Mouse (Mus musculus) brain, adult 2 months (tissue): ENCODE results near the gene Ube2g1.
A peak's percentile ranks its signal among the peaks of the same experiment; 100 is the strongest.
"Not testable (repeated sequence)": the region's sequence is repeated elsewhere in the genome, so short reads cannot be mapped to it uniquely, and the experiment has no call there.

Experiments used
- DNase-seq: peaks from one replicate; pipeline ENCODE4 v3.0.0; 2011; ENCODE audit warnings: low read depth, low spot score

Gene Ube2g1

DNA sequence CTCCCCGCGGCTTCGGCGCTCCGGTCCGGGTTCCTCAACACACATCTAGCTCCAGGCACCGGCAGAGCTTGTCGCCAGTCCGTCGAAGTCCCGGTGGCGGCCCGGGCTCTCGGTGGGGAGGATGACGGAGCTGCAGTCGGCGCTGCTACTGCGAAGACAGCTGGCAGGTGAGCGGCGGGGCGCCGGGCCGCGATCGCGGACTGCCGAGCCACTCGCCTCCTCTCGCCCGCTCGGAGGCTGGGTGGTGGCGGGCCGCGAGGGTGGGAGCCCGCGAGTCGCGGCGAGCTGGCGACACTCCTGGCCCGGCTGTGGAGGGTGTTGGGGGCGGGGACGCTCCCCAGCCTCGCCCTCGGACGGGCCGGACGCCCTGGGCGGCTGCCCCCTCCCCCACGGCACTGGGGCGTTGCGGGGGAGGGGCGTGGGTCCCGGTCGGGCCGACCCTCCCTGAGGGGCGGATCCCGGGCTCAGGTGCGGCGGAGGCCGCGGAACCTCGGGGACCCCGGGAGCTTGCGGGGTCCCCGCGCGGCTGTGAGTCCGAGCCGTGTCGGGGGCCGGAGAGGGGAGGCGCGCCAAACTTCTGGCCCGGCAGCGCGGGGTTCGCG lies 487 bp downstream of the Ube2g1 start:
- DNase-seq: peak; percentile 45

DNA sequence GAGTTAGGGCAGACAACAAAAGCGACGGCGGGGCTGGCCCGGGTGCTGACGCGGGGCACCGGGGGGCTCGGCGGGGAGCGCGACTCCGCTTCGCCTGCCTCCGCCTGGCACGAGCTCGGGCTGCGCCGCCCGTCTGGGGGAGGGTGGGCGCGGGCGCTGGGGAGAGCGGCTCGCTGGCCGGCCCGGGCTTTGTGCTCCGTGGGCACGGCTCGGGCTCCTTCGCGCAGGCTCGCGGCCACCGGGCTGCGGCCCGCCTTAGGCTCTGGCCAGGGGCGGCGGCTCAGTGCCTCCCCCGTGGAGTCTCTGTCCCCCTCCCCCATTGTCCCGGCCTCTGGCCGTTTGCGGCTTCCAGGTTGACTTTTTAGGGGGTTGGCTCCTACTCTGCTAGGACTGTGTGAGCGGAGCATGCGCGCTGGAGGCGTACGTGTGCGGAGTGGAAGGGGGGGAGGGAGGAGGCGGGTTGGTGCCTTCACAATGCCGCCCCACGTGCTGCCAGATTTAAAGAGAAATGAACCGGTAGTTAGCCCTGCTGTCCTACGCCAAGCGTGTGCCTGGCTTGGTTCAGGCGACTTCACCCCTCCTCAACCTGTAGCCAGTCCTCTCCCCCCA lies 1.1 kb downstream of the Ube2g1 start:
- peak; percentile 98 for DNase-seq

GRCm38 (mm10) chr11:72609242-72609641 lies 2.2 kb downstream of the Ube2g1 start:
- no peak for DNase-seq

- not testable (repeated sequence) for DNase-seq
These were observed 7.3 kb downstream of the Ube2g1 start for GRCm38 (mm10) chr11:72614336-72614735.

DNA sequence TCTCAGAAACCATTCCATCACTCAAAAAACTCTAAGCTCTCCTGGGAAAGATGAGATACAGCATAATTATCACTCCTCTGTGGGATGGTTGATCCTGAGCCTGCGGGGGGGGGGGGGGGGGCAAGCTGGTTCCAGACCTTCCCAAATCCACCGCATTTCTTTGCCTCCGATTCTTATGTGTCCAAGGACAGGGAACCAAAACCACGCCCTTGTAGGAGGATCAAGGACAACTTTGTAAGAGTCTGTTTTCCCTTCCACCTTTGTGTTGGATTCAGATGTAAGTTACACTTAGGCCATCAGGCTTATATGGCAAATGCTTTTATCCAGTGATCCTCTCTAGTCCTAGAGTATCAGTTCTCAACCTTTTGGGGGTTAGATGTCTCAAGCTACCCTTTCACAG lies 8.8 kb downstream of the Ube2g1 start:
- DNase-seq: no peak

GRCm38 (mm10) chr11:72618476-72618875 lies 11.4 kb downstream of the Ube2g1 start:
- DNase-seq: no peak

DNA sequence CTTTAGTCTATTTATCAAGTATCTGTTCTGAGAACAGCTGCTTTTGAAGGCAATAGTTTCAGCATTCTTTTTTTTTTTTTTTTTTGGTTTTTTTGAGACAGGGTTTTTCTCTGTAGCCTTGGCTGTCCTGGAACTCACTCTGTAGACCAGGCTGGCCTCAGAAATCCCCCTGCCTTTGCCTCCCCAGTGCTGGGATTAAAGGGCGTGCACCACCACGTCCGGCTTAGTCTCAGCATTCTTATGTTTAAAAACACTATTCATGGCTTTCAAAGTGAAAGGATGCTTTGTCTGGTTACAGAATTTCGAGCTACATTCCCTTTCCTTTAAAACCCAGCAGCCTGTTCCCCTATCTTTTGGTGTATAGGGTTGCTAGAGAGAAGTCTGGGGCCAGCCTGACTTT lies 35.6 kb downstream of the Ube2g1 start:
- DNase-seq: peak; percentile 10

DNA sequence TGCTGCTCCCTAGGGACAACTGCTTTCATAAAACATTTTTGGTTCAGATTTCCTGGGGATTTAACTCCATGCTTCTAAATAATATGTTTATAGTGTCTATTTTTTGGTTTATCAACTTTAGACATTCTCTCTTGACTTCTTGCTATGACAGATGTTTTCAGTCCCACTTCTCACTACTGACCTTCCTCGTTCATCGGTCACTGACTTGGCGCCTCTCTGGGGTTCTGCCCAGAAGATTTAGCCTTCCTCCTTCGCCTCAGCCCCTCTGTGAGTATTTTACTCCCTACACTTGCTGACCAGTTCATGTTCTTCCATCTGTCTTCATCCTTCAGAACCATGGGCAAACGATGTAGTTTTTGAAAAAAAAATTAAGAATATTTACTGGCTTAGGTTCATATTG lies 38.3 kb downstream of the Ube2g1 start:
- no peak for DNase-seq

DNA sequence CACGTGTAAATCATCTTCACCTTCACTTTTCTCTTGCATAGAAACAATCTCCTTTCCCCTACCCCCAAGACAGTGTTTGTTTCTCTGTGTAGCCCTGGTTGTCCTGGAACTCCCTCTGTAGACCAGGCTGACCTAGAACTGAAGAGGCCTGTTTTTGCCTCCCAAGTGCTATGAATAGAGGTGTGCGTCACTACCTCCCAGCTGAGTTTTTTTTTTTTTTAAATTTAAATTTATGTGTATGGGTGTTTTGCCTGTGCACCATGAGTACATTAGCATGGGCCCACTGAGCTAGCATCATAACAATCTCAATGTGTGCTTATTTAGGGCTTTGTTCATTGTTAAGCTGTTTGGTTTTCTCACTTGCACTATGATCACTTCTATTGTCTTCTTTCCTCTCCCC lies 43.3 kb downstream of the Ube2g1 start:
- peak; percentile 30 for DNase-seq

DNA sequence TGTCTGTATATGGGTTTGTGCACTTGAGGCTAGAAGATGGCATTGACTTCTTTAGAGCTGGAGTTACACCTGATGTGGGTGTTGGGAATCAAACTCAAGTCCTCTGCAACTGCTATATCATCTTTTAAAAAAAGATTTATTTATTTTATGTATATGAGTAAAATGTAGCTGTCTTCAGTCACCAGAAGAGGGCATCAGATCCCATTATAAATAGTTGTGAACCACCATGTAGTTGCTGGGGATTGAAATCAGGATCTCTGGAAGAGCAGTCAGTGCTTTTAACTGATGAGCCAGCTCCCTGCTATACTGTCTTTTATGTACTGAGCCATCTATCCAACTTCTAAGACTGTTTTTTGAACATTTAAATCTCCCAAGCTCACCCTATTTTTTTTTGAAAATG lies 52.8 kb downstream of the Ube2g1 start:
- DNase-seq: peak; percentile 9

- DNase-seq: no peak
These were observed 53.3 kb downstream of the Ube2g1 start for GRCm38 (mm10) chr11:72660359-72660758.

- no peak for DNase-seq
These were observed 57.6 kb downstream of the Ube2g1 start for GRCm38 (mm10) chr11:72664641-72665040.

DNA sequence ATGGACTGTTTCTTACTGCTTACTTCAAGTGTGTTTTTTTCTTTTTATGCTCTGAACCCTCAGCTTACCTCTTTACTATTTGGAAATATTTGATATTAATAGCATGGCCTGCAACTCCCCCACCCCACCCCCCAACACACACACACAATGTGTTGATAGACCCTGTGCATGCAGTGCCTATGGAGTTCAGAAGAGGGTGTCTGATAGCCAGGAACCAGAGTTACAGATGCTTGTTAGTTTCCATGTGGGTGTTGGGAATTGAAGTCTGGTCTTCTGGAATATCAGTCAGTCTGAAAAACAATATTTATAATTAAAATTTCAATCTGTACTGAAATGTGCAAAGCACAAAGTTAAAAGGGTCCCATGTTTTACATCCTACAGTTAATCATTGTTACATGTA lies 63.6 kb downstream of the Ube2g1 start:
- no peak for DNase-seq

GRCm38 (mm10) chr11:72671294-72671988 lies 64.4 kb downstream of the Ube2g1 start:
- DNase-seq: no peak

GRCm38 (mm10) chr11:72672438-72672837 lies 65.4 kb downstream of the Ube2g1 start:
- no peak for DNase-seq

DNA sequence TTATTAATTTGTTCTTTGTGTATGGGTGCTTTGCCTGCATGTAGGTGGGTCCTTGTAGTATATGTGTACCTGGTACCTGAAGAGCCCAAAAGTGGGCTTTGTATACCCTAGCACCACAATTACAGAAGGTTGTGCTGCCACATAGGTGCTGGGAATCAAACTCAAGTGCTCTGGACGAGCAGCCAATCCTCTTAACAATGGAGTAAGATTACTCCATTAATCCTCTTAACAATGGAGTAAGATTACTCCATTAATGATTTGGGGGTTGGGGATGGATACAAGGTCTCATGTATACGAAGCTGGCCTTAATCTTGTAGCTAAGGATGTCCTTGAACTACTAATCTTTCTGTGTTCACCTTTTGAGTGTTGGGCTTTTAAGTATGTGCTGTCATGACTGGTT lies 68.2 kb downstream of the Ube2g1 start:
- no peak for DNase-seq

- no peak for DNase-seq
These were observed 73.6 kb downstream of the Ube2g1 start for GRCm38 (mm10) chr11:72680726-72681125.

DNA sequence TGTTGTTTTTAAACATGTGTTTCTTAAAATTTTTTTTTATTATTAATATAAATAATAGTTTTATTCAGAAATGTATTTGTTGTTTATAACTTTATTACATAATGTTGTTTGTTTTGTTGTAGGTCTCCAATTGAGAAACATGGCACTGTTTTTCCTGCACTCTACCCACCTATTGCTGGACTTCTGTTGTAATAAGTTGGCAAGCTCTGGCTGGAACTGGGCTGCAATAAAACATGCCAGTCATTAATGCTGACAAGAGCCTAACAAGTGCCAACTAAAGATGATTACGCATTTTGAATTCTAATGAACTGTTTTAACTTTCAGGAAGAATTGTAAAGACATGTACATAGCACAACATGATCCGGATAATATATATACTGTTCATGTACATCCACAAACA lies 76.3 kb downstream of the Ube2g1 start:
- no peak for DNase-seq

- DNase-seq: no peak
These were observed 79.6 kb downstream of the Ube2g1 start for GRCm38 (mm10) chr11:72686697-72687096.

GRCm38 (mm10) chr11:72688242-72688641 lies 81.2 kb downstream of the Ube2g1 start:
- DNase-seq: no peak

DNA sequence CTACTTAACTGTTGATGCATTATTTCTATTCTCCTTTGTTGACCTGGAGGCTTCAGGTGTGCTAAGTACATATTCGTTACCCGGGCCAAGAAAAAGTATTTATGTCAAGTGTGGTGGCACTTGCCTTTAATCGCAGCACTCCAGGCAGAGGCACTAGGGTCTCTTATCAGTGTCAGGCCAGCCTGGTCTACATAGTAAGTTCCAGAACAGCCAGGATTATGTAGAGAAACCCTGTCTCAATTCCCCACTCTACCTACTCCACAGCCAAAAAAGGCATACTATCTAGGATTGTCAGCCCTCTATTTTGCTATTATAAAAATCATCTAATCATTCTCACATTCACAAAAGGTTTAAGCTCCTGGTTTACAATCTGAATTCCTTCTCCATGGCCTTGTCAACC lies 82.0 kb downstream of the Ube2g1 start:
- DNase-seq: no peak

GRCm38 (mm10) chr11:72689551-72690510 lies 82.7 kb downstream of the Ube2g1 start, which contains the start of gene Ankfy1:
Ankfy1 (plus strand) TSS chr11:72690006.
- DNase-seq: peak; percentile 96
